Mouse (Mus musculus): Measurements from ENCODE around the gene Hsd17b12.
A peak's percentile ranks its signal among the peaks of the same experiment; 100 is the strongest.

Hsd17b12 gene

GRCm38 (mm10) chr2:94010335-94011291 lies 147.2 kb downstream of the Hsd17b12 start, which contains the start of gene Alkbh3:
Alkbh3 (minus strand) TSS chr2:94010807.
- DNase-seq (ENCODE audit: low spot score in 2 of 2), result peak; percentile 88 to 89

- DNase-seq (ENCODE audit: low spot score in 2 of 2), result peak; percentile 74 to 93
Observed at GRCm38 (mm10) chr2:94002331-94002730, 155.4 kb downstream of the Hsd17b12 start.

DNA sequence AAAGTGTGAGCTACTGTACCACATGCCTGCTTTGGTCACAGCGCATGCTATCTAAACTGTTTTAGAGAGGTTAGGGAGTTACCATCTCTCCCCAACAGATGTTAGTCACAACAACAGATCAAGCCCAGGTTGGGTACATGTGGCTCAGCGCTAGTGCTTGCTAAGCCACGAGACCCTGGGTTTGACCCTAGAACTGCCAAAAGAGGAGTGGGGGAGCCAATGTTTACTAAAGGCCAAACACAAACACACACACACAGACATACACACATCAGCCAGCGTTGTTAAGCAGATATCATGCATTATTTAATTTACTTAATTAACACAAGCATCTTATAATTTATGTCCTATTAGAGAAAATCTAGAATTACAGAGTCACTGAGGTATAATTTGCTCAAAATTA lies 155.8 kb downstream of the Hsd17b12 start:
- no peak for DNase-seq (ENCODE audit: low spot score in 2 of 2)

DNA sequence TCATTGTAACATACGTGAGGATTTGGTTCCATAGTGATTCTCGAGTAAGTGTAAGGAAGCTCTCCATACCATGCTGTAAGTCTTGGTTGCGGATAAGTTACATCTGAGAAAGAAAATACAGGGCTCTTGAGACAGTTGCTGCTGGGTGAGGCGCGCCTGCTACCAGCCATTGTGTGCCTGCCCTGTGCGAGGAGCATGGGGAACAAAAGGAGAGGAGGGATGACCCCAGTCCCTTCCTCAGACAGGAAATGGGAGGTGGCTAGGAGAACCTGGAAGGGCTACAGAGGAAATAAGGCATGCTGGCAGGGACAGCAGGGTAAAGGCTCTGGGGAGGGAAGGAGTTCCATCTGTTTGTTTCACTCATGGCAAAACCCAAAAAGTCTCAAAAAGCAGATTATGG lies 156.4 kb downstream of the Hsd17b12 start:
- no peak for DNase-seq (ENCODE audit: low spot score in 2 of 2)

- DNase-seq (ENCODE audit: low spot score in 2 of 2), result no peak
Observed at GRCm38 (mm10) chr2:93996254-93996653, 161.5 kb downstream of the Hsd17b12 start, which contains the start of gene Gm27027. Gm27027 (minus strand) TSS chr2:93996354.

DNA sequence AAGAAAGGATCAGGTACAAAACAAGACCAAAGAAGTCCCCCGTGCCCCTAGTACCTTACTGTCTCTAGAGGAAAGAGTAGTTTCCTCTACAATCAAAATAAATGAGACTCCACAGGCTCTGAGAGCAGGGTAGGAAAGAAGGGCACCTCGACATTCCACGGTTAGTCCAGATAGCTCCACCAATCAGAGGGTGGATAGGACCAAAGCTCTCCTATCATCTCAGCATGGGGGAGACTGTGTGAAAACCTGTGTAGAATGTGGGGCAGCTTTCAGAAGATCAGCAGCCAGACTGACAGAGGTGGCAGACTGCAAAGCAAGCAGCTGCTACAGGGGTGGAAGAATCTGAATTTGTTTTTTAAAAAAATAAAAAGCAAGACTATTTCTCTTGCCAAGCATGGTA lies 165.0 kb downstream of the Hsd17b12 start:
- DNase-seq (ENCODE audit: low spot score in 2 of 2), result no peak

DNA sequence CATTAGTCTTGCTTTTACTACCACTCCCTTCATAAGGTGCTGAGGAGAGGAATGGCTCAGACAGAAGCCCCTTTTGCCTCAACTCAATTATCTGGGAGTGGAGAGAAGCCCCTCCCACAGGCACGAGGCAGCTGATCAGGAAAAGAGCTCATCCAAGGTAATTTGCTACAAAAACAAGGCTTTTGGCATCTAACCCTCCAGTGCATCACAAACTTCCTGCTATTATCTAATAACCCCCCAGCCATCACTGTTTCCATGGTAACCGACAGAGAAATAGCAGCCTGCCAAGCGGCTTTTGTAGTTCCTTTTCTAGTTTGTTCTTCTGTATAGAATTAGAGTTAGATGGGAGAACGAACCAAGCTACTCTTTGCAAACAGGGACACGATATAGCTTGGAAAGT lies 165.5 kb downstream of the Hsd17b12 start:
- DNase-seq (ENCODE audit: low spot score in 2 of 2), result no peak

- DNase-seq (ENCODE audit: low spot score in 2 of 2), result no peak
Observed at GRCm38 (mm10) chr2:93991336-93991735, 166.4 kb downstream of the Hsd17b12 start.

DNA sequence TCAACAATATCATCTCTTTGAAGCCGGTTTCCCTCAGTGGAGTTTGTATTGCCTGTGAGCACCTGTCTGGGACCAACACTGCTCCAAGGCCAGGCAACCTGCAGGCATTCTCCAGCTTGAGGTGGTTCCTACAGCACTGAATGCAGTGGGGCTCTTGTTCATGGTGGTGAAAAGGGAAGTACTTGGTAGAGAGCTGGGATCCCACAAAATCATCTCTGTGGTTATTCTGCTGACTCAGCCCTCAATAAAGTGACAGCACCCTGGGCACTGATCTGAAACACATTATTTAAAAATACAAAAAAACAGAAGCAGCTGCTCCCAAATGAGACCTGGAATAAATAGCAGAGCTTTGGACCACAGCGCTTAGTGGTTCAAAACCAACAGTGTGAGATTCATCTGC lies 169.3 kb downstream of the Hsd17b12 start:
- no peak for DNase-seq (ENCODE audit: low spot score in 2 of 2)
